Mouse (Mus musculus): Measurements from ENCODE around the gene Gm10762.

Gm10762 gene

GRCm38 (mm10) chr2:128930704-128931103 is 36.8 kb downstream of the Gm10762 start:
- no peak for TF ChIP-seq CTCF (conservative IDR thresholded peaks at IDR 0.05; ENCODE audit: low read length)
- no peak for TF ChIP-seq POU5F1 (IDR thresholded peaks at IDR 0.05; ENCODE audit: borderline replicate concordance, low read length)
- no peak for TF ChIP-seq NANOG (IDR thresholded peaks at IDR 0.05; ENCODE audit: borderline replicate concordance, low read length)
- no peaks in the 10 kb centered on the region for H3K4me1 ChIP-seq (replicated peaks; ENCODE audit: low read depth, low read length)
- peaks cover 78% of the 10 kb centered on the region for H3K36me3 ChIP-seq (ENCODE audit: insufficient read depth, low read length)
- H3K4me3 ChIP-seq (replicated peaks; ENCODE audit: low read length) = no peak overlapping the region
- H3K27me3 ChIP-seq (ENCODE audit: insufficient read depth, low read length) = no peaks in the 10 kb centered on the region
- H3K9me3 ChIP-seq (ENCODE audit: low read length) = no peaks in the 10 kb centered on the region

GRCm38 (mm10) chr2:128928446-128928845 is 39.1 kb downstream of the Gm10762 start:
- TF ChIP-seq CTCF (conservative IDR thresholded peaks at IDR 0.05; ENCODE audit: low read length) = no peak
- TF ChIP-seq NANOG (IDR thresholded peaks at IDR 0.05; ENCODE audit: borderline replicate concordance, low read length) = no peak
- no peak for TF ChIP-seq POU5F1 (IDR thresholded peaks at IDR 0.05; ENCODE audit: borderline replicate concordance, low read length)

DNA sequence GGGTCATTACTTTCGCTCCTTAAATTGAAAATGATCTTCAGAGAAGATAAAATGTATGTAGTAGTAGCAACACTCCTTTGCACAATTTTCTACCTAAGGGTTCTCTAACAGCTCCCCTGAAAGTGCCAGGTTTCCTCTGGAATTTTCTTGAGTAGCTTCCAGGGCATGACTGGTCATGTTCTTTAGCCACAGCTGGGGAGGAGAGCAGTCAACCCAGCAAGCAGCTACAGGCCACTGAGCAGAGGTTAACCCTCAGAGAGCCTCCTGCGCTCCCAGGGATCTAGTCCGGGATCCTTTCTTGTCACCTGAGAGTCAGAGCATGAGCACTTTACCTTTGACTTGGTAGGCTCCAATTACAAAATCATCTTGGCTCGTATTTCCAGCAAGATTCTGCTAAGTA is 42.7 kb downstream of the Gm10762 start:
- Histone ChIP-seq H3K4me3 (replicated peaks; ENCODE audit: low read length) (no peak overlapping the region), H3K4me1 (replicated peaks; ENCODE audit: low read depth, low read length) (no peaks in the 10 kb centered on the region; the same call in 1 of the 2 replicates), H3K36me3 (ENCODE audit: insufficient read depth, low read length) (peaks cover 34% of the 10 kb centered on the region), H3K9me3 (ENCODE audit: low read length) (no peaks in the 10 kb centered on the region; the same call in 1 of the 2 replicates), H3K27me3 (ENCODE audit: insufficient read depth, low read length) (no peaks in the 10 kb centered on the region)
- TF ChIP-seq NANOG (IDR thresholded peaks at IDR 0.05; ENCODE audit: borderline replicate concordance, low read length) (no peak), POU5F1 (IDR thresholded peaks at IDR 0.05; ENCODE audit: borderline replicate concordance, low read length) (no peak), CTCF (conservative IDR thresholded peaks at IDR 0.05; ENCODE audit: low read length) (no peak)

More at GRCm38 (mm10) chr2:128928446-128928845, 39.1 kb downstream of the Gm10762 start:
- H3K4me3 ChIP-seq (replicated peaks; ENCODE audit: low read length) = no peak overlapping the region
- peaks cover 64% of the 10 kb centered on the region for H3K36me3 ChIP-seq (ENCODE audit: insufficient read depth, low read length)
- H3K9me3 ChIP-seq (ENCODE audit: low read length) = no peaks in the 10 kb centered on the region
- H3K27me3 ChIP-seq (ENCODE audit: insufficient read depth, low read length) = no peaks in the 10 kb centered on the region
- no peaks in the 10 kb centered on the region; the same call in 1 of the 2 replicates for H3K4me1 ChIP-seq (replicated peaks; ENCODE audit: low read depth, low read length)
